Mouse (Mus musculus) bone marrow, adult 2 months (tissue): ENCODE data around the gene Pxn.

ENCODE experiments used
- CTCF ChIP-seq: fragments of 200-500 bp; IDR thresholded peaks from 2 replicates; pipeline ENCODE4 v1.5.1; 2011; ENCODE audit warnings: low read length, control low read depth; ENCODE audit not compliant: control insufficient read depth, insufficient read depth
- POLR2A ChIP-seq: fragments of 200-500 bp; IDR thresholded peaks from 2 replicates; pipeline ENCODE4 v1.6.1; 2011; ENCODE audit warnings: low read depth, mild to moderate bottlenecking, control low read depth, low read length, borderline replicate concordance; ENCODE audit not compliant: control insufficient read depth

GRCm38 (mm10) chr5:115487942-115488580 lies 18.4 kb upstream of the Pxn start:
- TF ChIP-seq CTCF (no peak), POLR2A (no peak)
